Mouse (Mus musculus): ENCODE data around the gene Stk35.

Stk35 gene

GRCm38 (mm10) chr2:129873489-129873888, 73.2 kb downstream of the Stk35 start:
- no peak for TF ChIP-seq GATA4 (IDR thresholded peaks at IDR 0.05; ENCODE audit: insufficient replicate concordance, low read length)

GRCm38 (mm10) chr2:129874084-129874483, 73.8 kb downstream of the Stk35 start:
- no peak for TF ChIP-seq GATA4 (IDR thresholded peaks at IDR 0.05; ENCODE audit: insufficient replicate concordance, low read length)

GRCm38 (mm10) chr2:129874509-129875095, 74.3 kb downstream of the Stk35 start:
- TF ChIP-seq GATA4 (IDR thresholded peaks at IDR 0.05; ENCODE audit: insufficient replicate concordance, low read length): no peak

DNA sequence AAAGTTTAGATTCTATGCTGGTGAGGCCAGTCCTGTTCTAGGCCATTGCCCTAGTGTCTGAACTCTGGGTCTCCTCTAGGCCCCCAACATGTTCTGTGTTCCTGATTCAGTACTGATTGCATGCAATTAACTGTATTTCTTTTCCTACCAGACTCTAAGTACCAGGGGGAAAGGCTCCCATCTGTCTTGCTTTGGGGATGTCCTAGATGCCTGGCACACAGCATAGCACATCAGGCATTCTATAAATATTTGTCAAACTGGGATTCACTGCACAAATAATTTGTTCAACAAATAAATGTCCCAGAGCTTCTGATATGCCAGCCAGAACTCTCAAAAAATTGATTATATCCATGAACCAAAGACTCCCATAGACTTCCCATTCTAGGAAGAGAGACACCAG, 76.6 kb downstream of the Stk35 start:
- no peak for TF ChIP-seq GATA4 (IDR thresholded peaks at IDR 0.05; ENCODE audit: insufficient replicate concordance, low read length)

- no peak for TF ChIP-seq GATA4 (IDR thresholded peaks at IDR 0.05; ENCODE audit: insufficient replicate concordance, low read length)
These were observed 79.5 kb downstream of the Stk35 start for GRCm38 (mm10) chr2:129879817-129880216.

DNA sequence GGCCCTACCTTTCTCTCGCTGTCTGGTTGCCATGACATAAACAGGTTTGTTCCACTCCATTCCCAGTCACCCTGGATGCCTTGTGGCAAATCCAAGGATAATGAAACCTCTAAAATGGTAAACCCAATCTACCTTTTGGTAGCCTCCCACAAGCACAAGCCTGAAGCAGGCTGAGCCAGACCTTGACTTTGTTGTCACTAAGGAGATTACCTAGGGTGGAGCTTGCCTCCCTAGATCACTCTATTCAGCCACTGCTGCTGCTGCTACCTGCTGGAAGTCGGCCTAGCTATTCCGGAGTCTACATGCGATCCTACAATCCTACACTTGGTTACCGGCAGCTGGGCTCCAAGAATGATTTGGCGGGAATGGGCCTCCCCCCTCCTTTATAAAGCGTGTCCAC, 79.9 kb downstream of the Stk35 start:
- TF ChIP-seq GATA4 (IDR thresholded peaks at IDR 0.05; ENCODE audit: insufficient replicate concordance, low read length): no peak

GRCm38 (mm10) chr2:129881886-129882285, 81.6 kb downstream of the Stk35 start:
- no peak for TF ChIP-seq GATA4 (IDR thresholded peaks at IDR 0.05; ENCODE audit: insufficient replicate concordance, low read length)

Measured in liver, adult (tissue).